Mouse (Mus musculus) midbrain, postnatal 0 days (tissue): Measurements from ENCODE around the gene Rtf2. TPM values are rescaled to one million over a fixed set of nuclear protein-coding genes. Genes with fewer than 3 reads are reported as not detected.

Source experiments
- ATAC-seq: fragments of 200-750 bp; cut with Nextera tagmentation; 2 replicates; pipeline ENCODE4 v1.8.0; 2017; ENCODE audit warnings: moderate number of reproducible peaks, mild to moderate bottlenecking, moderate TSS enrichment, moderate library complexity; ENCODE audit not compliant: low FRiP score
- DNase-seq: peaks from one replicate; pipeline ENCODE4 v3.0.0-alpha.2; 2015; ENCODE audit warnings: low spot score
- H3K27ac ChIP-seq: fragments of 300-500 bp; sonication (generic); 2 replicates; pipeline ENCODE4 v1.5.1; 2014; ENCODE audit warnings: low read depth, mild to moderate bottlenecking, low read length, mixed read lengths
- H3K27me3 ChIP-seq: fragments of 300-500 bp; sonication (generic); 2 replicates; pipeline ENCODE4 v1.6.1; 2014; ENCODE audit warnings: low read length, control low read depth, mixed read lengths; ENCODE audit not compliant: insufficient read depth
- H3K36me3 ChIP-seq: fragments of 300-500 bp; sonication (generic); 2 replicates; pipeline ENCODE4 v1.6.1; 2014; ENCODE audit warnings: low read length, control low read depth, mixed read lengths; ENCODE audit not compliant: insufficient read depth
- H3K4me1 ChIP-seq: fragments of 300-500 bp; sonication (generic); 2 replicates; pipeline ENCODE4 v1.6.1; 2014; ENCODE audit warnings: mild to moderate bottlenecking, control low read depth, antibody characterized with exemption, low read length, mixed read lengths; ENCODE audit not compliant: insufficient read depth
- H3K4me2 ChIP-seq: fragments of 300-500 bp; sonication (generic); 2 replicates; pipeline ENCODE4 v1.6.1; 2014; ENCODE audit warnings: low read depth, mild to moderate bottlenecking, low read length, mixed read lengths; ENCODE audit not compliant: poor library complexity, severe bottlenecking
- H3K4me3 ChIP-seq: fragments of 300-500 bp; sonication (generic); 2 replicates; pipeline ENCODE4 v1.5.1; 2014; ENCODE audit warnings: low read depth, mild to moderate bottlenecking, low read length, moderate library complexity
- H3K9ac ChIP-seq: fragments of 300-500 bp; sonication (generic); replicated peaks from 2 replicates; pipeline ENCODE4 v1.6.1; 2014; ENCODE audit warnings: mild to moderate bottlenecking, low read length, moderate library complexity, mixed read lengths; ENCODE audit not compliant: poor library complexity, severe bottlenecking
- H3K9me3 ChIP-seq: fragments of 300-500 bp; sonication (generic); 2 replicates; pipeline ENCODE4 v1.6.1; 2016; ENCODE audit warnings: low read length, control low read depth
- CTCF ChIP-seq: IDR thresholded peaks from 2 replicates; pipeline ENCODE4 v1.5.1; 2016; ENCODE audit warnings: antibody characterized with exemption, mild to moderate bottlenecking
- WGBS: fragments of 180-500 bp; shearing (Covaris S2); extraction: QIAGEN DNeasy Blood & Tissue Kit; methylation state at CpG from one replicate; pipeline ENCODE4 v1.1.7; 2014; 5-methylcytosine and 5-hydroxymethylcytosine counted together
- polyA plus RNA-seq: library from polyadenylated mRNA; unstranded; fragments of >200 nt; fragmentation: Nextera tagmentation; extraction: Ambion mirVana; gene quantifications from 2 replicates; pipeline ENCODE4 v1.2.1, GENCODE M21; 2015
- total RNA-seq: library from RNA; depleted of rRNA; stranded (reverse); fragments of >200 nt; gene quantifications from 2 replicates; pipeline ENCODE4 v1.2.3, GENCODE M21; 2014; rRNA removed

The Rtf2 gene
- total and polyA plus RNA-seq, 2 experiments from 2014 or later, result 67.0 to 85.0 TPM

DNA sequence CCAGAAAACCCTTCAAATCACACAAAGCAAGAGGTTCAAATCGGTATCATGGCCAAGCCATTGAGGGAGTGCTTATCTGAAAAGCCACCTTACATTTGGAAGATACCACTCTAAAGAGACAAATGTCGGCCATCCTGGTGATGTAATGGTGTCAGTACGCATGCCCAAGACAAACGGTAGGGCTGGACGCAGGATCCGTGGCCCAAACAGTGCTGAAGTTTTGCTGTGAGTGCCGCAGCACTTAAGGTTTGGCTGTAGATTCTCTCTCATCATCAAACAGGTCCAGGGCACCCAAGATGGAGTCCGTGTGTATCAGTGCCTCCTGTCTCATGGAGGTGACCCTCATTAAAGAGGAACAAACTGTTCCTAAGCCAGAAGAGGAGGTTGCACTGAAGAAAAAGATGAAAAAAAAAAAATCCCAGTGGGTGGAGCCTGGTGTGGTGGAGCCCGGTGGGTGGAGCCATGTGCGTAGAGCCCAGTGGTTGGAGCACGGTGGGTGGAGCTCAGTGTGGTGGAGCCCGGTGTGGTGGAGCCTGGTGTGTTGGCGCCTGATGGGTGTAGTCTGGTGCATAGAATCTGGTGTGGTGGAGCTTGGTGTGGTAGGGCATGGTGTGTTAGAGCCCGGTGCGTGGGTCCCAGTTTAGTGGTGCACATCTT lies 69.8 kb downstream of the Rtf2 start:
- Histone ChIP-seq H3K4me3 (no peak overlapping the region), H3K27ac (no peak overlapping the region), H3K27me3 (no peaks in the 10 kb centered on the region), H3K36me3 (no peaks in the 10 kb centered on the region), H3K4me2 (no peak overlapping the region), H3K9ac (no peak overlapping the region), H3K9me3 (no peaks in the 10 kb centered on the region), H3K4me1 (no peaks in the 10 kb centered on the region)
- 91% methylated on average over 15 of the region's 15 CpGs for WGBS
- no peak for TF ChIP-seq CTCF
- ATAC-seq, result no peak
- DNase-seq, result no peak

DNA sequence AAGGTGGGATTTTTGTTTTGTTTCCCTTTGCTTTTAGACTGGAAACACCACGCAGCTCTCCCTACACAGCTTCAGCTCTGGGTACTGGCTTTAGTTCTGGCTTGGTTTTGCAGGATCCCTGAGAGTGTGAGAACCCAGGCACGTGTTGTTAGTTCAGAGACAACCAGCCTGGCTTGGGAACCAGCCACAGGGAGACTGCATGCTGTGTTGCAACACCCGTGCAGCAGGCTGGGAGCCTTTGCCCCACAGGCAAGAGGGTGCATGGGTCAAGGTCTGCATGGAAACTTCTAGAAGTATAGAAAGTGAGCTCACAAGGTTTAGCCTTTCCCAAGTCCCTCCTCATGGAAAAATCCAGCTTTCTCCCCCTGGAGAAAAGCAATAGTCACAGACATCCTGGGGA lies 70.5 kb downstream of the Rtf2 start:
- Histone ChIP-seq H3K27ac (no peak overlapping the region), H3K36me3 (no peaks in the 10 kb centered on the region), H3K9ac (no peak overlapping the region), H3K9me3 (no peaks in the 10 kb centered on the region), H3K4me1 (no peaks in the 10 kb centered on the region), H3K4me2 (no peak overlapping the region), H3K4me3 (no peak overlapping the region), H3K27me3 (no peaks in the 10 kb centered on the region)
- no peak for TF ChIP-seq CTCF
- no peak for ATAC-seq
- 54% methylated on average over 3 of the region's 3 CpGs for WGBS
- no peak for DNase-seq

DNA sequence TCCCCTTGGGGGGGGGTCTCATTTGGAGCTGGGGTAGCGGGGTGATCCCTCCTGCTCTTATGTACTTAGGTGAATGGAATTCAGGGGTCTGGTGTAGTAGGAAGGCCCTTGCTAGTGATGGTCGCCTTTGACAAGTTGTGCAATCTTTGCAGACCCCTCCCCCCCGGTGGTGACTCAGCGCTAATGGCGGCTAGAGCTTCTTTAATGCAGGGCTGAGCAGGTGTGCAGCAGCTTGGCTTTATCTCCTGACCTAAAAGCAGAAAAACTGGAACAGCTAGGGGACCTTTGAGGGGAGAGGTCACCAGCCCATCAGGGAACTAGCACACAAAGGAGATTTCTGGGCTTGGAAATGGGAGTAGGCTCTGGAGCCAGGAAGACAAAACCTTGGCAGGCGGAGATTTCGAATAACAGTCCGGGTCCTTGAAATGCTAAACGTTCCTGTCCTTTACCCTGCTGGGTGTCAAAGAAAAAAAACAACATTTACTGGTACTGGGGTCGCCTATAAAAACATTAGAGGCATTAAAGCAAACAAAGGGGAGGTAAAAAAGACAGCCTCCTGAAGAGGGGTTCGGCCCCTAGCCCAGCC lies 76.1 kb downstream of the Rtf2 start:
- WGBS, result 29% methylated on average over 11 of the region's 11 CpGs
- no peaks in the 10 kb centered on the region for H3K4me1 ChIP-seq
- no peaks in the 10 kb centered on the region for H3K27me3 ChIP-seq
- no peaks in the 10 kb centered on the region for H3K9me3 ChIP-seq
- no peak overlapping the region for H3K4me2 ChIP-seq
- no peak for TF ChIP-seq CTCF
- no peak overlapping the region for H3K27ac ChIP-seq
- no peaks in the 10 kb centered on the region for H3K36me3 ChIP-seq
- DNase-seq, result no peak
- H3K4me3 ChIP-seq, result no peak overlapping the region
- no peak for ATAC-seq
- no peak overlapping the region for H3K9ac ChIP-seq

Other genes with a start within 250 kb of the Rtf2 start
- 0.60 and 0.71 TPM in 2 replicates for gene Mc3r, start 192.1 kb upstream of the Rtf2 start, total RNA-seq
- gene Mc3r, start 192.1 kb upstream of the Rtf2 start, polyA plus RNA-seq, result 0.94 and 1.1 TPM in 2 replicates
- gene Fam210b, start 95.0 kb upstream of the Rtf2 start, total RNA-seq, result 10.2 and 10.8 TPM in 2 replicates
- 21.1 and 21.9 TPM in 2 replicates for gene Fam210b, start 95.0 kb upstream of the Rtf2 start, polyA plus RNA-seq
- gene Aurka, start 70.0 kb upstream of the Rtf2 start, total RNA-seq, result 4.2 and 7.6 TPM in 2 replicates
- 5.9 and 6.2 TPM in 2 replicates for gene Aurka, start 70.0 kb upstream of the Rtf2 start, polyA plus RNA-seq
- gene Cstf1, start 69.9 kb upstream of the Rtf2 start, total RNA-seq, result 26.6 and 28.0 TPM in 2 replicates
- gene Cstf1, start 69.9 kb upstream of the Rtf2 start, polyA plus RNA-seq, result 25.0 and 27.0 TPM in 2 replicates
- 0.05 and 0.52 TPM in 2 replicates for gene Cass4, start 46.8 kb upstream of the Rtf2 start, total RNA-seq
- 0.07 and 0.11 TPM in 2 replicates for gene Cass4, start 46.8 kb upstream of the Rtf2 start, polyA plus RNA-seq
- gene Gcnt7, start 18.0 kb downstream of the Rtf2 start, total RNA-seq, result not detected in 2 replicates
- gene Gcnt7, start 18.0 kb downstream of the Rtf2 start, polyA plus RNA-seq, result 0.77 and 1.2 TPM in 2 replicates
- not detected in 2 replicates for gene Fam209, start 32.0 kb downstream of the Rtf2 start, total RNA-seq
- gene Fam209, start 32.0 kb downstream of the Rtf2 start, polyA plus RNA-seq, result 0.43 and 0.47 TPM in 2 replicates
- gene Tfap2c, start 109.0 kb downstream of the Rtf2 start, total RNA-seq, result 0.24 TPM in 1 of 2 replicates, not detected in the other
- gene Tfap2c, start 109.0 kb downstream of the Rtf2 start, polyA plus RNA-seq, result not detected in 2 replicates